Mouse (Mus musculus): Measurements from ENCODE around the gene Mapk3. TPM values are rescaled to one million over a fixed set of nuclear protein-coding genes. Genes with fewer than 3 reads are reported as not detected.

Mapk3 gene
- polyA plus RNA-seq, 1 experiment from 2014 or later: 58.0 TPM

- H3K36me3 ChIP-seq: peaks cover 44% of the 10 kb centered on the region
- H3K4me2 ChIP-seq (replicated peaks): peak overlapping the region; percentile 81
- H3K9ac ChIP-seq (replicated peaks): peak overlapping the region; percentile 79
- ATAC-seq (ENCODE audit: low FRiP score, low read depth): peak; percentile 91
- 1% methylated on average over 36 of the region's 38 CpGs for WGBS
- peak overlapping the region; percentile 67 for H3K4me3 ChIP-seq
- H3K27ac ChIP-seq (replicated peaks): peak overlapping the region; percentile 94
- no peaks in the 10 kb centered on the region for H3K27me3 ChIP-seq
- no peaks in the 10 kb centered on the region for H3K9me3 ChIP-seq
- peaks cover 38% of the 10 kb centered on the region for H3K4me1 ChIP-seq
Measured at GRCm38 (mm10) chr7:126799468-126800268, 40.3 kb downstream of the Mapk3 start.

GRCm38 (mm10) chr7:126800269-126801056 is 41.1 kb downstream of the Mapk3 start:
- no peaks in the 10 kb centered on the region for H3K27me3 ChIP-seq
- 53% methylated on average over 5 of the region's 5 CpGs for WGBS
- H3K36me3 ChIP-seq: peaks cover 40% of the 10 kb centered on the region
- peak overlapping the region; percentile 79 for H3K9ac ChIP-seq (replicated peaks)
- H3K4me1 ChIP-seq: peaks cover 38% of the 10 kb centered on the region
- H3K27ac ChIP-seq (replicated peaks): peak overlapping the region; percentile 94
- peak overlapping the region; percentile 67 for H3K4me3 ChIP-seq
- peak overlapping the region; percentile 81 for H3K4me2 ChIP-seq (replicated peaks)
- no peaks in the 10 kb centered on the region for H3K9me3 ChIP-seq
- no peak for ATAC-seq (ENCODE audit: low FRiP score, low read depth)

GRCm38 (mm10) chr7:126801057-126801422 is 41.6 kb downstream of the Mapk3 start:
- no peak overlapping the region for H3K4me3 ChIP-seq

GRCm38 (mm10) chr7:126802134-126802889 is 42.9 kb downstream of the Mapk3 start:
- Histone ChIP-seq H3K4me2 (replicated peaks) (no peak overlapping the region), H3K9ac (replicated peaks) (0 out of 2 replicates have a peak overlapping the region, but pooled peaks have one; percentile 28), H3K36me3 (peaks cover 37% of the 10 kb centered on the region), H3K9me3 (no peaks in the 10 kb centered on the region), H3K4me3 (no peak overlapping the region), H3K27me3 (no peaks in the 10 kb centered on the region), H3K4me1 (peaks cover 25% of the 10 kb centered on the region), H3K27ac (replicated peaks) (no peak overlapping the region)
- no peak for ATAC-seq (ENCODE audit: low FRiP score, low read depth)
- WGBS: 88% methylated on average over 11 of the region's 11 CpGs

More at GRCm38 (mm10) chr7:126801057-126801422, 41.6 kb downstream of the Mapk3 start:
- no peak for ATAC-seq (ENCODE audit: low FRiP score, low read depth)
- peaks cover 37% of the 10 kb centered on the region for H3K4me1 ChIP-seq
- H3K27ac ChIP-seq (replicated peaks): 0 out of 2 replicates have a peak overlapping the region, but pooled peaks have one; percentile 1
- H3K9ac ChIP-seq (replicated peaks): peak overlapping the region; percentile 79; the same call in 1 of the 2 replicates
- no peaks in the 10 kb centered on the region for H3K9me3 ChIP-seq
- WGBS: 95% methylated on average over 16 of the region's 16 CpGs
- H3K27me3 ChIP-seq: no peaks in the 10 kb centered on the region
- peaks cover 38% of the 10 kb centered on the region for H3K36me3 ChIP-seq
- no peak overlapping the region for H3K4me2 ChIP-seq (replicated peaks)

GRCm38 (mm10) chr7:126803181-126803580 is 43.8 kb downstream of the Mapk3 start:
- Histone ChIP-seq H3K36me3 (peaks cover 38% of the 10 kb centered on the region), H3K4me3 (no peak overlapping the region), H3K27me3 (no peaks in the 10 kb centered on the region), H3K4me2 (replicated peaks) (no peak overlapping the region), H3K4me1 (peaks cover 24% of the 10 kb centered on the region), H3K27ac (replicated peaks) (no peak overlapping the region), H3K9ac (replicated peaks) (0 out of 2 replicates have a peak overlapping the region, but pooled peaks have one; percentile 6), H3K9me3 (no peaks in the 10 kb centered on the region)
- ATAC-seq (ENCODE audit: low FRiP score, low read depth): no peak
- WGBS: 91% methylated on average over 6 of the region's 6 CpGs

- ATAC-seq (ENCODE audit: low FRiP score, low read depth): no peak
- H3K4me2 ChIP-seq (replicated peaks): no peak overlapping the region
- H3K9ac ChIP-seq (replicated peaks): no peak overlapping the region
- no peak overlapping the region for H3K4me3 ChIP-seq
- H3K27me3 ChIP-seq: no peaks in the 10 kb centered on the region
- peaks cover 38% of the 10 kb centered on the region for H3K36me3 ChIP-seq
- H3K4me1 ChIP-seq: peaks cover 26% of the 10 kb centered on the region
- H3K27ac ChIP-seq (replicated peaks): no peak overlapping the region
- no peaks in the 10 kb centered on the region for H3K9me3 ChIP-seq
Measured at GRCm38 (mm10) chr7:126803751-126804150, 44.4 kb downstream of the Mapk3 start.

GRCm38 (mm10) chr7:126806956-126807355 is 47.6 kb downstream of the Mapk3 start:
- Histone ChIP-seq H3K27me3 (0 out of 2 replicates have a peak, but pooled peaks cover under 1% of the 10 kb centered on the region), H3K9ac (replicated peaks) (no peak overlapping the region), H3K36me3 (peaks cover 38% of the 10 kb centered on the region), H3K9me3 (no peaks in the 10 kb centered on the region), H3K4me1 (peaks cover 20% of the 10 kb centered on the region), H3K4me3 (no peak overlapping the region), H3K27ac (replicated peaks) (no peak overlapping the region), H3K4me2 (replicated peaks) (no peak overlapping the region)
- 93% methylated on average over 6 of the region's 6 CpGs for WGBS
- ATAC-seq (ENCODE audit: low FRiP score, low read depth): no peak

- Histone ChIP-seq H3K36me3 (peaks cover 38% of the 10 kb centered on the region), H3K27ac (replicated peaks) (no peak overlapping the region), H3K27me3 (peaks cover 5% of the 10 kb centered on the region; the same call in 1 of the 2 replicates), H3K9me3 (no peaks in the 10 kb centered on the region), H3K4me2 (replicated peaks) (peak overlapping the region; percentile 79; the same call in 1 of the 2 replicates), H3K4me1 (peaks cover 20% of the 10 kb centered on the region), H3K4me3 (peak overlapping the region; percentile 54; the same call in 1 of the 2 replicates), H3K9ac (replicated peaks) (0 out of 2 replicates have a peak overlapping the region, but pooled peaks have one; percentile 12)
- ATAC-seq (ENCODE audit: low FRiP score, low read depth): no peak
- WGBS: 81% methylated on average over 4 of the region's 4 CpGs
Measured at GRCm38 (mm10) chr7:126807405-126807804, 48.0 kb downstream of the Mapk3 start.

GRCm38 (mm10) chr7:126808703-126809455 is 49.5 kb downstream of the Mapk3 start:
- peaks cover 28% of the 10 kb centered on the region for H3K36me3 ChIP-seq
- WGBS: 0% methylated on average over 43 of the region's 43 CpGs
- peak; percentile 90 for ATAC-seq (ENCODE audit: low FRiP score, low read depth)

GRCm38 (mm10) chr7:126809723-126810369 is 50.4 kb downstream of the Mapk3 start:
- 0 out of 2 replicates have a peak, but pooled peaks cover 23% of the 10 kb centered on the region for H3K36me3 ChIP-seq
- 75% methylated on average over 5 of the region's 5 CpGs for WGBS
- H3K27me3 ChIP-seq: peaks cover 12% of the 10 kb centered on the region; the same call in 1 of the 2 replicates
- no peaks in the 10 kb centered on the region for H3K9me3 ChIP-seq
- H3K4me2 ChIP-seq (replicated peaks): peak overlapping the region; percentile 79
- H3K4me3 ChIP-seq: no peak overlapping the region
- H3K27ac ChIP-seq (replicated peaks): 0 out of 2 replicates have a peak overlapping the region, but pooled peaks have one; percentile 73
- no peak overlapping the region for H3K9ac ChIP-seq (replicated peaks)
- peaks cover 20% of the 10 kb centered on the region for H3K4me1 ChIP-seq
- ATAC-seq (ENCODE audit: low FRiP score, low read depth): no peak

More at GRCm38 (mm10) chr7:126808703-126809455, 49.5 kb downstream of the Mapk3 start:
- peaks cover 20% of the 10 kb centered on the region for H3K4me1 ChIP-seq
- peak overlapping the region; percentile 73 for H3K9ac ChIP-seq (replicated peaks)
- peak overlapping the region; percentile 54 for H3K4me3 ChIP-seq
- peak overlapping the region; percentile 79 for H3K4me2 ChIP-seq (replicated peaks)
- H3K27ac ChIP-seq (replicated peaks): peak overlapping the region; percentile 73
- H3K9me3 ChIP-seq: no peaks in the 10 kb centered on the region
- H3K27me3 ChIP-seq: peaks cover 12% of the 10 kb centered on the region; the same call in 1 of the 2 replicates
